Mouse (Mus musculus): ENCODE measurements at regions not wholly inside any gene's neighbourhood (a gene's known extent, or its start where the extent isn't known, plus 50 kb on each side); places are given as distances from the start of the nearest gene placed in this dataset.

DNA sequence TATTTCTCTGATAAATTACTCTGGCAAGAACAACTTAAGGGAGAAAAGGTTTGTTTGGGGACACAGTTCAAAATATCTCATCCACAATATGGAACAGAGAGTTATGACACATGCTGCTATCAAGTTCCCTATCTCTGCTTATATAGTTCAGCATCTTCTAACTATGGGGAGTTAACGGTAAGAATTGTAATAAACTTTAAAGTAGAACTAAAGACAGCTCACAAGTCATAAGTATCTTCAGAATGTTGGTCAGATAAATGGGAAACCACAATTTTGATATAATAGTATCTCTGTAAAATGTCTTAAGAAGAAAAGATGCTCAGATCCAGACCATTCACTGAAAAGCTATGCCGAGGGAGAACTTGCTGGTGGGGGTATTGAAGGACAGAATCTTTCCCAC, 138.5 kb upstream of the Mbnl1 start:
- H3K4me1 ChIP-seq (ENCODE audit: control insufficient read depth in 1 of 2, insufficient read depth in 2 of 2), result no peaks in the 10 kb centered on the region
- TF ChIP-seq USF1 (IDR thresholded peaks at IDR 0.05; ENCODE audit: low read depth, low read length), result no peak
- no peak for TF ChIP-seq IRF4 (IDR thresholded peaks at IDR 0.05; ENCODE audit: low read depth, low read length)
- TF ChIP-seq ZKSCAN1 (IDR thresholded peaks at IDR 0.05; ENCODE audit: borderline replicate concordance, low read depth, low read length), result no peak
- no peak for TF ChIP-seq MYC (IDR thresholded peaks at IDR 0.05; ENCODE audit: low read depth, low read length)
- no peak for TF ChIP-seq POLR2A (IDR thresholded peaks at IDR 0.05; ENCODE audit: low read depth, low read length)
- no peaks in the 10 kb centered on the region for H3K9me3 ChIP-seq (replicated peaks; ENCODE audit: low read length)
- no peak overlapping the region for H3K27ac ChIP-seq (ENCODE audit: insufficient read depth, low read depth)
- no peak for DNase-seq (ENCODE audit: extremely low read depth)
- dilution Hi-C loops (cut with MboI; ENCODE audit: extremely low pct_ligation_motif_present, extremely low pct_unique_long_range_greater_than_20kb, low sequenced_read_pairs) (no loop called here), in situ Hi-C loops (cut with MboI; ENCODE audit: low pct_ligation_motif_present, low pct_unique_long_range_greater_than_20kb, low sequenced_read_pairs) (no loop called here)
- no peak overlapping the region for H3K4me3 ChIP-seq (replicated peaks in 1 of 3; ENCODE audit: low read depth in 2 of 3, low read length in 2 of 3, poor library complexity in 1 of 3)
- H3K4me2 ChIP-seq (ENCODE audit: insufficient read depth, low read depth, poor library complexity, severe bottlenecking), result no peak overlapping the region
- no peaks in the 10 kb centered on the region for H3K79me2 ChIP-seq (replicated peaks; ENCODE audit: control insufficient read depth, extremely low read depth, insufficient read depth, poor library complexity, severe bottlenecking)
- H3K36me3 ChIP-seq (replicated peaks in 1 of 2; ENCODE audit: control insufficient read depth in 1 of 2, insufficient read depth in 1 of 2, low read length in 1 of 2), result no peaks in the 10 kb centered on the region
- H3K9ac ChIP-seq (ENCODE audit: insufficient read depth, low read depth), result no peak overlapping the region
- no peaks in the 10 kb centered on the region for H3K27me3 ChIP-seq (replicated peaks)

DNA sequence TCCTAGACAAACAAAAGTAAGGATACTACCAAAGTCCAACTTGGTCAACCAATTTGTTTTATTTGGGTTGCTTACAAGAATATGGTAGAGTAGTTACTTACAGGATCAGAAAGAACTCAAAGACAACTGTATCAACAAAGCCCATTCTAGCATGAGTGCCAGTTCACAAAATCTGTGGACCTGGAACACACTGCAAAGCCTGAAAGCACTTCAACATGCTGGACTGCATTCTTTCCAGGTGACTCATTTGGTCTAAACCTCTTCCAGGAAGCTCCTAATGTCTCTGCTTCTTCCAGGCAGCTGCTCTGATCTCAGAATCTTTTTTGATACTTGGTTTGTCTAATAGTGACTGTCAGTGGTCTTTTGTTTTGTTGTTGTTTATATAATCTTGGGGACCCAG, 126.2 kb upstream of the Mbnl1 start:
- H3K4me2 ChIP-seq (ENCODE audit: insufficient read depth, low read depth, poor library complexity, severe bottlenecking), result no peak overlapping the region
- no peak overlapping the region for H3K4me3 ChIP-seq (replicated peaks in 1 of 3; ENCODE audit: low read depth in 2 of 3, low read length in 2 of 3, poor library complexity in 1 of 3)
- H3K79me2 ChIP-seq (replicated peaks; ENCODE audit: control insufficient read depth, extremely low read depth, insufficient read depth, poor library complexity, severe bottlenecking), result no peaks in the 10 kb centered on the region
- H3K36me3 ChIP-seq (replicated peaks in 1 of 2; ENCODE audit: control insufficient read depth in 1 of 2, insufficient read depth in 1 of 2, low read length in 1 of 2), result no peaks in the 10 kb centered on the region
- no peaks in the 10 kb centered on the region for H3K27me3 ChIP-seq (replicated peaks)
- H3K4me1 ChIP-seq (ENCODE audit: control insufficient read depth in 1 of 2, insufficient read depth in 2 of 2), result peaks cover 0 to 5% of the 10 kb centered on the region in 2 experiments; a peak in 1 of 4 replicates
- no peaks in the 10 kb centered on the region for H3K9me3 ChIP-seq (replicated peaks; ENCODE audit: low read length)
- dilution Hi-C loops (cut with MboI; ENCODE audit: extremely low pct_ligation_motif_present, extremely low pct_unique_long_range_greater_than_20kb, low sequenced_read_pairs), result no loop called here
- H3K27ac ChIP-seq (ENCODE audit: insufficient read depth, low read depth), result no peak overlapping the region
- no peak for DNase-seq (ENCODE audit: extremely low read depth)
- in situ Hi-C loops (cut with MboI; ENCODE audit: low pct_ligation_motif_present, low pct_unique_long_range_greater_than_20kb, low sequenced_read_pairs), result no loop called here
- TF ChIP-seq SIN3A (IDR thresholded peaks at IDR 0.05; ENCODE audit: low read length) (no peak), EP300 (IDR thresholded peaks at IDR 0.05; ENCODE audit: low read length) (no peak), NRF1 (IDR thresholded peaks at IDR 0.05; ENCODE audit: low read depth, low read length) (no peak), E2F4 (IDR thresholded peaks at IDR 0.05; ENCODE audit: insufficient replicate concordance, low read depth, low read length) (no peak), CHD2 (IDR thresholded peaks at IDR 0.05; ENCODE audit: low read length) (no peak), HCFC1 (IDR thresholded peaks at IDR 0.05; ENCODE audit: low read depth, low read length) (no peak), MAFK (IDR thresholded peaks at IDR 0.05; ENCODE audit: insufficient replicate concordance, low read length) (no peak), MXI1 (IDR thresholded peaks at IDR 0.05; ENCODE audit: low read depth, low read length) (no peak), ZKSCAN1 (IDR thresholded peaks at IDR 0.05; ENCODE audit: borderline replicate concordance, low read depth, low read length) (no peak), UBTF (IDR thresholded peaks at IDR 0.05; ENCODE audit: low read depth, low read length) (no peak), KAT2A (IDR thresholded peaks at IDR 0.05; ENCODE audit: insufficient replicate concordance, low read length) (no peak), NELFE (IDR thresholded peaks at IDR 0.05; ENCODE audit: low read depth, low read length) (no peak), ELF1 (IDR thresholded peaks at IDR 0.05; ENCODE audit: low read depth, low read length) (no peak), PAX5 (IDR thresholded peaks at IDR 0.05; ENCODE audit: low read length) (no peak), TCF12 (IDR thresholded peaks at IDR 0.05; ENCODE audit: low read depth, low read length) (no peak), MAZ (IDR thresholded peaks at IDR 0.05; ENCODE audit: low read depth, low read length) (no peak), POLR2AphosphoS2 (IDR thresholded peaks at IDR 0.05; ENCODE audit: low read depth, low read length) (no peak), RAD21 (IDR thresholded peaks at IDR 0.05; ENCODE audit: low read depth, low read length) (no peak), MAX (IDR thresholded peaks at IDR 0.05; ENCODE audit: low read length) (no peak), ZC3H11A (IDR thresholded peaks at IDR 0.05; ENCODE audit: low read depth, low read length) (no peak)
- no peak overlapping the region for H3K9ac ChIP-seq (ENCODE audit: insufficient read depth, low read depth)
